Mouse (Mus musculus): ENCODE measurements around the gene Trmt1. TPM values are rescaled to one million over a fixed set of nuclear protein-coding genes. Genes with fewer than 3 reads are reported as not detected.

Trmt1 gene
- total RNA-seq, 4 experiments from 2014 or later: 75.4 to 109 (median 88.5) TPM

DNA sequence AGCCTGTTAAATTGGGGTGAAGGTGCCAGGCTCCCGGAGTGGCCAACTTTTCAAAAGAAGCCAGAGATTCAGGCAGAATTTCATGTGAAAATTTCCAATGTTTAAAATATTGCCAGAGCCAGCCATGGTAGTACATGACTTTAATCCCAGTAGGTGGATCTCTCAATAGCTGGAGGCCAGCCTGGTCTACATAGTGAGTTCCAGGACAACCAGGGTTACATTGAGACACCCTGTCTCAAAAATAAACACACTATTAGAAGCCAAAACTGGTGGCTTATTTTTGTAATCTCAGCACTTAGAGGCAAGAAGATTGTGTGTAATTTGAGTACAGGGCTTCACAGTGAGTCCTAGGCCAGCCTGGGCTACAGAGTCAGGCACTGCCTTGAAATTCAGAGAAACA, 23.8 kb downstream of the Trmt1 start:
- no peak for DNase-seq

DNA sequence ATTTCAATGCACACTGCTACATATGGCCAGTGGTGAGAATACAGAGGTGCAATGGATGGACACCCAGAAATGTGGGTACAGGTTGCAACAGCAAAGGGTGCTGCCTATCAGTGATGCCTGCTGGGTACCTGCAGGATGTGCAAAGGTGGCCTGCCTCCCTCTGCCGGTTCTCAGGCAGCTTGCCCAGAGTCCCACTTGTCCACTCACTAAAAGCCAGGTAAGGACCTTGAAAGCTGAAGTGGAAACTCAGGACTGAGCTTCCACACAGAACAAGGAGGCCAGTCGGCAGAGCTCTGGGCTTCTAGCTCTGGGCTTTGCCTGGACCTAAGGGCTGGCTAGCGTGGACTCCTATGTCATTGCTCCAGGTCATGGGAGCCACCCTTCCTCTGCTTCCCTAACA, 25.2 kb downstream of the Trmt1 start:
- DNase-seq: no peak

DNA sequence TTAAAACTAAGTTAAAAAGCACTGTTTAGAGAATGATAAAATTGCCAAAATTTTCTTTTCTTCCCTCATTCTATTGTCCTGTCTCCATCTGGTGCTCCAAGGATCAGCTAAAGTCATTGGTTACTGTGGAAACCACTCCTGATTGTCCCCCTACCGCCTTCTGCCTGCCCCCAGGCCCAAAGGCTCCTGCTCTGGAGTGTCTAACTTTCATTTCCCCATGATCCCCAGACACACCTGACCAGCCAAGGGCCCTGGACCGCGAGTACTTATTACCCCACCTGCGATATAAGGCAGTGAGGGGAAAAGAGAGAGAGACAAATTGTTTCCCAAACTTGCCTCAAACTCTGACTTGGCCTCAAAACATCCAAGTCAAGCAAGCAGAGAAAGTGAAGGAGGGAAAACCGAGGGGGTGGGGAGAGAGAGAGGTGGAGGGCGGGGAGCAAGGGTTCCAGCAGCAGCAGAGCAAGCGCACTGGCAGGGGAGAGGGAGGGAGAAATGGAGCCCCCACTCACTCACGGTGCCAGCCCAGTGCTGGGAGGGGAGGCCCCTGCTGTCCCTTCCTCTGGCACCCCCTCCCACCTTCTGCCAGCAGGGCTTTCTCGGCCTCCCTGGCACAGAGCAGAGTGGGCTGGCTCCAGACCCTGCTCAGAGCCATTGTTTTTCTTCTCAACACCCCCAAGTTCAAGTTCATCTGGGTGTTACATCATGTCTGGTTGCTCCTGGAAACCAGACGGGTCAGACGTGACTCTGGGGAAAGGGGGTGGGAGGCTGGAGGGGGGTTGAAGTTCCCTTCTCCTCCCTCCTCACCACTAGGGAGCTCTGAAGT, 26.0 kb downstream of the Trmt1 start:
- DNase-seq: no peak

DNA sequence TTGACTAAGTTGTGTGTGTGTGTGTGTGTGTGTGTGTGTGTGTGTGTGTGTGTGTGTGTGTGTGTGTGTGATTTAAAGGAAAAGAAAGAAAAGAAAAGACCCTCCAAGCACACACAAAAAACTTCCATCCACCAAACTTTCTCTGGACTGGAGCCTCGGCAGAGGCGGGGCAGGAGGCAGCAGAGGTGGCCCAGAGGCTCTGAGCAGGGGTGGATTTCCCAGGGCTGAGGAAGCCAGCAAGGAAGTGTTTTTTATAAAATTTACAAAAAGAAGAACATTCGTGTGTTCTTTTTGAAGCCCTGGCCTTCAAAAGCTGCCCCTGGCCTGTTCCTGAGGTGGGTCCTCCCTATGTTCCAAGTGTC, 26.6 kb downstream of the Trmt1 start:
- no peak for DNase-seq

DNA sequence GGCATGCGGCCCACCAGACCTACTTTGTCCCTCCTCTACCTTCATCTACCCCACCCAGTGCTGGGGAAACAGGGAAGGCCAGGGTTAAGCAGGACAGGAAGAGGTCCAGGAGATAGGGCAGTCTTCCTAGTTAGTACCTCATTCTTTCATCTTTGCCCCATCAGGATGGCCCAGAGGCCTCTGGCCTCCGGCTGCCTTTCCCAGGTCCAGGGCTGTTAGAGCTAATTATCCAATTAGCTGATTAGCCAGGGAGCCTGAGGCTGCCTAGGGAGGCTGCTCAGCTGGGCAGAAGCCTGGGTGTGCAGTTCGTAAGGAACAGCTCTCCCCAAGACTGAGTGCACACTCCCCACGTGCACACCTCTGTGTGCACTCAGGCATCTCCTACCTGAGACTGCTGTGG, 27.3 kb downstream of the Trmt1 start:
- no peak for DNase-seq

DNA sequence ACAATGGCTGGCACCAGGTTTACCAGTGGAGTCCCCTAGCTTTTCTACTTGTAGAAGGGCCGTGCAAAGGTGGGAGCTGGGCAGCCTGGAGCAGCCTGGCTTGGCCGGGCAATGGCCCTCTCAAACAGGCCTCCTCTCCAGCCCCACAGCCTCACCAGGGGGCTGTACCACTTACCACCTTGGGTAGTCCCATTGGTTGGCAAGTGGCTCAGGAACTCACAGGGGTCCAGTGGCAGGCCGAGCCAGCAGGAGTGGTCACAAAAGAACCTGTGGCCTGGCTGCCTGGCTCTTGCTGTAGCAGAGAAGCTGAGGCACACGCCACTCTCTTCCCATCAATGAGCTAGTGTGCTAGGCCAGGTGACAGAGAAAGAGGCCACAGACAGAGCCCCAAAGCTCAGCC, 28.1 kb downstream of the Trmt1 start:
- DNase-seq: no peak

DNA sequence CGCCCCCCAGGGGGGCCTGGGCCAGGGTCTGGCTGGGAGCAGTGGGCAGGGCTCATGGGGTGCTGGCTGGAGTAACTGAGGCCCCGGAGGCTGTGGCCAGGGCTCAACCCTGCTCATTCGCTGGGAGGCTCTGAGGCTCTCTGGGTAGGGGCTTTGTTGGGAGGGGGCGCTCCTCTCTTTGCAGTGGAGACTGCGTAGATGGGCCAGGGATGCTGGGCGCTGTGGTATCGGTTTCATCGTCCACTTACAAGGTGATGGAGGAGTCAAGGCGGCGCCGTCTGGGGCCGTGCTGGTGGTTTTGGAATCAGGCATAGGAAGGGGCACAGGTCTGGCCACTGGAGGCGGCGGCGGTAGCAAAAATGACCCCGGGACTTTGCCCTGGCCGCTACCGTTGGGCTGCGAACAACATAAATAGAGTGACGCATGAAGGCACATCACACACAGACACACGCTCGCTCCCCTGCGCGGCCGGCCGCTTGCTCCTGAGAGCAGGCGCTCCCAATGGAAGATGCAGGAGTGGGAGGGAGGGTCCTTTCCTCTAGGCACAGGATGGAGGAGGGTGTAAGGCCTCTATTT, 29.9 kb downstream of the Trmt1 start:
- no peak for DNase-seq

DNA sequence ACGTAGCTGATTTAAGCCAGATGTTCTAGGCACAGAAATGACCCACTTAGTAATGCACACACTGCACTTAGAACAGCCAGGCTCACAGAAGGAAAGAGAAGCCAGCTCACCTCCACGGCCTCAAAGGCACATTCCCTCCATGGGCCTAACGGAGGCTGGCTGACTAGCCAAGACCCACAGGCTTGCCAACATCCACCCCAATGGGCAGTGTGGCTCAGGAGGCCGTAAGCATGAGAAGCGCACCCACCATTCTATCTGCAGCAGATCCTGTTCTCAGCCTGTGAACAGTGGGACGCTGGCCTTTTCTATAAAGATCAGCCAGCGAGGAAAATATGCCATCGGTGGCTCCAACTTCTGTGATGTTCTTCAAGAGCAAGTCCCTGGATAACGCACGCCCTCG, 30.7 kb downstream of the Trmt1 start:
- no peak for DNase-seq

DNA sequence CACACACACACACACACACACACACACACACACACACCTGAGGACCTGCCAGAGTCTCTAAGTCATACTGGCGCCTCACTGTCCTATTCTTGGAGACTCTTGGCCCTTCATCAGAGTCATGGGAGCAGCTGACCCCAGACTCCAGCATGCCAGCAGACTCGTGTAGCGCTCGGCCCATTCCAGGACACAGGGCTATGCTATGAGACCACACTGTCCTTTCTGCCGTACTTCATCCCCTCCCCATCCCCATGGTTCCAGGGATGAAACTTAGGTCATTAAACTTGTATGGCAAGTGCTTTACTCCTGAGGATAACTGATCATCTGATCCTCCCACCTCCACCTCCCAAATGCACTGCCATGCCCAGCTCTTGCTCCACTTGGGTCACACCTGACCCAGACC, 32.4 kb downstream of the Trmt1 start:
- DNase-seq: no peak

DNA sequence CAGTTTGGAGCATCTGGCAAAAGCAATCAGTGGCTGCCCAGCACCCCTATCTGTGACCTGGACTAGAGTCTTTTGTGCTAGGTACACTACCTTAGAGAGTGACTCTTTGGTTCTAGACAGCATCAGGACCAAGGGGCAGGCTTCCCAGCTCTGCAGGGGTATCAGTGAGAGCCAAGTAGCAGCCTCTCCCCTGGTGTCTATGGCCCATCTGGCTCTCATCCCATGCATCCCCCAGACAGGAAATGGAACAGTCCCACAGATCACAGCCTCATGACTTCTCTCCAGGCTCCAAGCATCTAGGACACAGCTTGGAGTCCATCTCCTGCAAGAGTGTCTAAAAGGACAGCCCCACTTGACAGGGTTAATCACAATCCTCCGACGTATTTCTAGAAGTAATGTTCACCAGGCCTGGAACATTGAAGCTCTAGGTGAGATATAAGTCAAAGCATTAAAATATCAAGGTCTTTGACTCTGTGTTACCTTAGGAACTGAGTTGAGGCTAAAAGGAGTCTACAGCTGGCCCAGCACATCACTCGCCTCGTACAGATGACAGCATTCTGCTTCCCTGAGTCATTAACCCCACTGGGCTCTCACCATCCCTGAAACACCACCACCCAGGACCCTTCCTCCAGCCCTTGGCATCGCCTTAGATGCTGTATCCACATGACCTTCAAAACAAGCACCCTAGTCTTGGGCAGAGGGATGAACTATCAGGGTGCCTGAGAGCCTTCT, 33.0 kb downstream of the Trmt1 start:
- no peak for DNase-seq

DNA sequence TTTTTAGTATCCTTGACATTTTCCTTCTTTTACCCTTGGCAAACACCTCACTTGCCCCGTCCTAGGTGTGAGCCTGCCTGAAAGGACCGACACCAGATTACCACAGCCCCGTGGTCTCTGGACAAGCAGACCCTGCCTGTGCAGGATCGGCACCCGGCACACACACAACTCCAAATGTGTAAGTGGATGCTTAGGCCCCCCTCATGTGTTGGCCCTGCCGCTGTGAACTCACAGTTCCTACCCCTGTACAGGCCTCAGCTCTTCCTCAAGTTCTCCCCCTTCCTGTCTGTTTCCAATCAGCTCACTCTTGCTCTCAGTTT, 36.4 kb downstream of the Trmt1 start:
- no peak for DNase-seq

DNA sequence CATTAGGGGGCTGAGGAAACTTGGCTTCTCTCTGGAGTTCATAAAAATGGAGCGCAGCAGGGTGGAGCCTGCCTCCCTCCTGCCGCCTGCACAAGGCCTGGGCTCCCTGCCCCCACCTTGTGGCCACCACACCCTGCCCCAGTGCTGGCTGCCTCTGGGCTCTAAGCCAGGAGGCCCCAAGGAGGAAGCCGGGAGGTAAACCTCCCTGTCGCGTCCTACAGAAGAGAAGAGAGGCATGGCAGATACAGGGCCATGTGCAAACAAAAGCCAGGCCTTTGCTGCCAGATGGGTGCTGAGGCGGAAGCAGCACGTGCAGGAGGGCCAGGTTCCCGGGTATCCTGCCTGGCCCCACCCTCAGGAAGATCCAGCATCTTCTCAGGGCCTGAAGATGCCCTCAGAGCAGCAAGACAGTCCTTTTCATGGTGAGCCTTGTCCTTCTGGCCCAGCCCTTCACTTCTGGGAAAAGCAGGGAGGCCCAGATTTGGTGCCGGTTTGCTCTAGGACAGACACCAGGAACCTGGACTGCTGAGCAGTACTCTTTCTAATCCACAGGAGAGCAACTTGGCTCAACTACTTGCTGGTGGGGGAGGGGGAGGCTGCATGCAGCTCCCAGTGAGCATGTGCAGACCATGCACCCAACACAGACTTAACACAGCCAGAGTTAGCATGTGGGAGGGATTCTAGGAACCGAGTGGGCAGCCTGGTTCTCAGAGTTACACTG, 36.9 kb downstream of the Trmt1 start, which contains the start of gene G430095P16Rik:
G430095P16Rik (plus strand) TSS at position 158 of the 721 bp plus-strand sequence.
- no peak for DNase-seq

DNA sequence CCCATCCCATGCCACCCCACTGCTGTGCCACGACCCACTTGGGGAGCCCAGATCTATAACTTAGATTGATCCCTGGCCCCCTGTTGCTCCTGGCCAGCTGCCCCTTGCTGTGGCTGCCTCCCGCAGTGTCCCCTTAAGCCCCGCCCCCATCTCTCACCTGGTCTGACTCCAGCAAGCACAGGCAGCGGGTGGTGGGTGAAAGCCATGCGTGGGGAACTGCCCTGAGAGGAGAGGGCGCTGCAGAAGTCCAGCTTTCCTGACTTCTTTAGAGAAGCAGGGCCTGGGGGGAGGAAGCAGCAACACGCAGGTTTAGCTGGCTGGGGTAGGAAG, 37.4 kb downstream of the Trmt1 start:
- DNase-seq: no peak

DNA sequence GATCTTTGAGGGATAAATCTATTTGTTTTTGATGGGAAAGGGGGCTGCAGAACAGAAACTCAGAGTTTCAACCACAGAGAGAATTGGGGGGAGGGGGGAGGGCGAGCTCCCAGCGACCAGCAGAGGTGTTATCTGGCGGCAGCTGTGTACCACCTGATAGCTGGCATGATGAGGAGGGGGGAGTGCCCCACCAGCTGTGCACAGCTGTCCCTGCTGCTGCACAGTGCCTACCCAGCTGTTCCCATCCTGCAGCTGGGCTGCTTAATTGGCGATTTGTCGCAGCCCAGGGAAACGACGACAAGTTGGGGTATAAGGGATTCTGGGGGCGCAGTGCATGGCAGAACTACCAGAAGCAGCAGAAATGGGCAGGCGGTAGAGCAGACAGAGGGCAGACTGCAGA, 38.6 kb downstream of the Trmt1 start:
- DNase-seq: no peak

DNA sequence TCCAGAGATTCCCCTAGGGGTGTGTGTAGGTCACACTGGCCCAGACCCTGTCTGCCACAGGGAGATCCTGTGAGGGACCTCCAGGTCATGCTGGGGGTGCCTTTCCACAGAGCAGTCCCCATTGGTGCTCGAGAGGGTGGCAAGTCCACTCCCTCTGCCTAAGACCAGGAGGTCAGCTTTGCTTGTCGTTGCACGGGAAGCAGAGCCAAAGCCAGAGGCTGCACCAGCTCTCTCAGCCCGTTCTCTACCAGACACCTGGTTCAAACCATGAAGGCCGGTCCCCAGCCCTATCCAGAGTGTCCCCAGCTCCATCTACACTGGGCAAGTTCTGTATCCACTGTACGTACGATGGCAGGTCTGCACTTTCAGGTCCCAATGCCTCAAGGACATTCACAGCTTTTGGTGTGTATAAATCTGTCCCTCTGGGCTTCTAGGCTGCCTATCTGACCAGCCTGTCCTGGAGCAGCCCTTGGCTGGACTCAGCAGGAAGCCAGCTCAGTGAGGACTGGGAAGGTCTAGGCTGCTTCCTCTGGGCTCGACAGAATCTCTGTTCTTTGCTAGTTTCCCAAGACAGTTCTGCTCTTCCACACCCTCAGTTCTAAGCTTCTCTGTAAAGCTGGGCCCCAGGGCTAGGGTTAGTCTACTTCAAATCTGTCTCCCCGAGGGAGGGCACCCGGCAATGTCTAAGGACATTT, 39.3 kb downstream of the Trmt1 start:
- DNase-seq: no peak

DNA sequence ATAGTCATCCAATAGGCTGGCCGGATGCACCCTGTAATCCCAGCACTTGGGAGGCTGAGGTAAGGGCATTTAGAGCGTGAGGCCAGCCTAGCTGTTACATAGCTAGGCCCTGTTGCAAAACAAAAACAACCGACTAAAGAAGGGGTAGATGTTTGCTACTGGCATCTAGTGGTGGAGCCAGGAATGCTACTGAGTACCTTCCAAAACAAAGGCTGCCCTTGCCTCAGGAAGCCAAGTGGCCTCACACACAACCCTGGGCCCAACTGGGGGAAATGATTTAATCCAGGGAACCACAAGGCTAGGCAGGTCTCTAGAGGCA, 39.8 kb downstream of the Trmt1 start:
- DNase-seq: no peak

DNA sequence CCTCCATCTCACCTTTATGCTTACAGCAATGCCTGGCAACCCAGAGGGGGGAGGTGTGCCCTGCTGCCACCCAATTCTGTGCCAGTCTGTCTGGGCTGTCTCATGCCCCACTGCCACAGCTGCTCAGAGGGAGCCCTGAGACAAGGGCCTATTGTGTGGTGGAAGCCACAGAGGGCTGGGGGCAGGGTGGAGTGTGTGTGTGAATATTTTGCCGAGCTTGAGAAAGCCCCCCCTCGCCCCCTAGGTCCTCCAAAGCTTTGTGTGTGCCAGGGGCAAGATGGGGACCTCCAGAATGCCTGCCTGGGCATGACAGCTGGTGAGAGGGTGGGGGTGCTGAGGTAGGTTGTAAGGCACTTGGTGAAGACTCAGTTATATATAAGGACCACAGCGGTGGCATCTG, 42.4 kb downstream of the Trmt1 start:
- DNase-seq: no peak

DNA sequence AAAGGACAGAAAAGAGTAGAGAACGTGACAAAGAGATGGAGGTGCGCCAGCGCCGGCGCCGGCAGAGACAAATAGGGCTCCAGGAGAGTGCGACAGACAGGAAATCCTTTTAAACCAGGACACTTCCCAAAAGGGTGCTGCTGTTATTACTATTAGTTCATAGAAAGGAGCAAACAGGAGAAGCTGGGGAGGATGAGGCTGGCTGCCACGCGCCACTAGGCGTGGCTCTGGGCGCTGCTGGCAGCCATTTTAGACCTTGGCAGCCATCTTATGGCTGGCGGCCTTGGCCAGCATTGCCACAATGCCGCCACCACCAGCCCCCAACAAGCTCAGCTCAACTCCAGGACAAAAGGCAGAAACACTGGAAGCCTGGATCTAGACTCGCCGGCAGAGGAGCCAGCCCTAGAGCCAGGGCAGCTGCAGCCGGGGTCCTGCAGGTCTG, 43.8 kb downstream of the Trmt1 start:
- no peak for DNase-seq

DNA sequence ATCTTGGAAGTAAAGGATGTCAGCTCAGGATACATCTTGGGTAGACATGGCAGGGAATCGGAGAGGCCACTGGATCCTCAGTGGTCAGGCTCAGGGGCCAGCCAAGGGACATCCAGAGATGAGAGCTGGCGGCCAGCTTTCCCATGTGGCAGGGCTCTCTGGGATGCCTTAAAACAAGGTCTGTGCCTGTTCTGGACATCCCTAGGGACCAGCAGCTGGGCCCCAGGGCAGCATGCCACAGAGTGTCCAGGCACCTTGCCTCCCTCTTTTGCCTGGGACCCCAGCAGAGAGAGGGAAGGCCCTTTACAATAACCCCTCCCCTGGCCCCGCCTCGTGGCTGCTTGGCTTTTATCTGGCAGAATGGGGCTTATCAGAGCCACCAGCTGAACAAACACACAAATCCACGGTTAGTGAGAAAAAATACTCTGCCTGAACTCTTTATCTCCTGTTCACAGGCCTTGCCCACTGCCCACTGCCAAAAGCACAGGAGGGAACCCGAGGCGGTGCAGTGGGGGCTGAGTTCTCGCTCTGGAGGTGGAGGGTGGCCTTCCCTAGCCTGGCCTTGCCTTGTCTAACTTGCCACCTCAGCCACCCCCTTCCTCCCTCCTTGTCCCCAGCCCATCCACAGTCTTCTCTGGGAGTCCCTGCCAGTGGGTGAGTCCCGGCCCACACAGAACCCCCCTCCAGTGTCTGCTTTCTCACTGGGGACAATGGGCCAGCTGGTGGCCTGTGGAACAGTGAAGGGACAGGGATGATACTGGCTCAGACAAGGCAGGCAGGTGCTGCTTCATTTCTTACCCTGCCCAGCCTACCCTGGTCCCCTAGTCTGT, 44.6 kb downstream of the Trmt1 start:
- no peak for DNase-seq

DNA sequence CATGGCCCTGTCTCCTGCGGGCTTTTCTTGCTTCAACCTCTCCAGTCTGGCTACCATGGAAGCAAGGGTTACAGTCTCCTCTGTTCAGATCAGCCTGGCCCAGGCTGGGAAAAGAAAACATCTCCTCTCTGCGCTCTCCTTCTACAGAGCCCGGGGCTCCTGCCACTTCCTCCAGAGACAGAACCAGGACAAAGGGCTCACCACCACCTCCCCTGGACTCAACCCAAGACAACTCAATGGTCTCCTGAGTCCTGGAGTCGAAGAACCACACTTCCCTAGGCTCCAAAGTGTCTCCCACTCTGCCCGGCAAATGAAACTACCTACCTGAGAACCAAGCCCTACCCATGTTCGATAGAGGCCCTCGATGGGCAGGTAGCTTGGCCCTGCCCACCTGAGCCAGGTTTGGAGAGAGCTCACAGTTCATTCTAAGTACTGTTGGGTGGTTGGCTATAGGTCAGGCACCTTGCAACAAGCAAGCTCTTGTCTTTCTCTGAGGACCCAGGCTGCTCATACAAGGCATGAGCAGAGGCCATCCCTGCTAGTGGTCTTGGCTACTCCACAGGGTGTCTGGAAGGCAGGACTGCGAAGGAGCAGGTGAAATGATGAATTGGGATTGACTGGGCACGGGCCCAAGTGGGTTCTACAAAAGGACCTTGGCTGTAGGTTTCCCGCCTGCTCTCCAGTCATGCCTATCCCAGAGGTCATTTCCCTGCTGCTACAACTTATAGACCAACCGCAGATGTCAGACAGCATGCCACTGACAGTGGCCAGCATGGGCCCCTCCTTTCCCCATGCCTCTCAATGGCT, 45.5 kb downstream of the Trmt1 start:
- DNase-seq: no peak

DNA sequence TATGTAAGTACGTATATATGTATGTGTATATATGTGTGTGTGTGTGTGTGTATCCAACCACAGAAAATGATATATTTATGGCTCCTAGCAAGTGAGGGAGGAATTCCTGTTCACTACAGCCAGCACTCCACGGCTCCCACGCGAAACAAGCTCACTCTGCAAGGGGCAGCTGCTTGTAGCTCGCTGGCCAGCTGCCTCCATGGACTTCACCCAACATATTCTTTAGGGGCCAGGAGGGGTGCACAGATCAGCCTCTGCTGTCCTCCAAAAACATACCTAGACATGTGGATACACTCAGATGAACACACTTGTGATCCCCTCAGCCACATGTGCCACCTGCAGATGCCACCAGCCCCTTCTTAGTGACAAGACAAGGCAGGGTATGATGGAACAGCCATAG, 46.4 kb downstream of the Trmt1 start:
- no peak for DNase-seq
